Mouse (Mus musculus): ENCODE results near the gene Flywch2.

DNA sequence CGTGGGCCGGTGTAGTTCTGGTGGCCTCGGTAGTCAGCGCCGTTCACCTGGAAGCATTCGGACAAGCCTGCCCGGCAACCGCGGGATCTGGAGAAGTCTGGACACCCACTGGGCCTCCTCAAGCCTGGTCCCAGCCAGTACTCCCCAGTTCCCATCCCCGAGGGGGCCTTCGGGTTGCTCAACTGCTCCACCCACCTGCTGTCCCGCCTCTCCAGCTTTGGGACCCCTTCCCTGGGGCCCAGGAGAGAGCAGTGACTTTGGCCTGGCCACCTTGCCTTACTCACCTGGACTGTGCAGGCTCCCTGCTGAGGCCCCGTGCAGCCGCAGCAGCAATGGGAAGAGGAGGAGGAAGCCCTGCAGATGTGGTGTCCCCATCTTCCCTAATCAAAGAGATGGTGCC, 41.2 kb downstream of the Flywch2 start:
- TF ChIP-seq POLR2A (IDR thresholded peaks at IDR 0.05; ENCODE audit: low read depth, low read length) (no peak), CTCF (conservative IDR thresholded peaks at IDR 0.05; ENCODE audit: insufficient read depth, insufficient read length, low read depth, low read length) (no peak)
